Mouse (Mus musculus): ENCODE measurements at regions not wholly inside any gene's neighbourhood (a gene's known extent, or its start where the extent isn't known, plus 50 kb on each side); places are given as distances from the start of the nearest gene placed in this dataset.

GRCm38 (mm10) chr12:27978257-27978931, 573.8 kb downstream of the Dcdc2c start:
- TF ChIP-seq POLR2A (IDR thresholded peaks at IDR 0.05; ENCODE audit: low read depth, low read length) = no peak
- no peak for TF ChIP-seq CTCF (IDR thresholded peaks at IDR 0.05; ENCODE audit: extremely low read depth, insufficient read length, insufficient replicate concordance, low read depth, low read length)

All from small intestine, adult 2 months (tissue).